Mouse (Mus musculus): ENCODE data around the gene Slc38a6.

Gene Slc38a6

DNA sequence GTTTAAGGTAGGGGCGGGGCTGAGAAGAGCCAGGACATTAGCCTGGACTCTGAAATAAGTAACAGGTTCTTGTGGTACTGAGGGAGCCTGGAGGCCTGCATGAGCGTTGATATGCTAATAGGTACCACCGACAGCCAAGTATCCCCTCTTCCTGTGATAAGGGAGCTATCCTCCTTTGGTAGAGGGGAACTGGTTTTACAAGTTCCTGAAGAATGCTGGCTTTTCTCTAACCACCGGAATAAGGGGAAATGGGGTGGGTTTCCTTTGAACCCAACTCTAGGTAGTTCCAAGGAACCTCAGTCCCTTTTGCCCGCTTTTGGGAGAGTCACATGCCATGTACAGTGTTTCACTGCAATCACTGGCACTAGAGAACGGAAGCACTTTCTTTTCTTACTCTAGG lies 98.2 kb downstream of the Slc38a6 start:
- DNase-seq (ENCODE audit: low read depth, low spot score): no peak

DNA sequence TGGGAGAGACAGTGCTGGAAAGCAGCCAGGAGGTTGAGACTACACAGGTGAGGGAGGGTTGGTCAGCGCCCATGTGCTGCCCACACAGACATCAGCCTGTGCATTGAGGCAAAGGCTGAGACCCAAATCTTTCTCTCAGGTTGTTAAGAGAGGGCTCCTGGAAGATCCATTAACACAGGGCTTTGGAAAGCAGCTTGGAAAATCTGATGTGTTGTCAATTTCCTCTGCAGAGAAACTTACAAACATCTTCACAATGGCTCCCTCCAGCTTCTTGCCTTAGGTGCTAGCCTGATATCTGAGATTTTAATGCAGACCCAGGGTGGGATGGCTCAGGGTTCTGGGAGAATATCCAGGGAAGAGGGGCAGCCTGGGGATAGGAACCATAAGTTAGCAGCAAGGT lies 105.9 kb downstream of the Slc38a6 start:
- DNase-seq (ENCODE audit: low read depth, low spot score): no peak

DNA sequence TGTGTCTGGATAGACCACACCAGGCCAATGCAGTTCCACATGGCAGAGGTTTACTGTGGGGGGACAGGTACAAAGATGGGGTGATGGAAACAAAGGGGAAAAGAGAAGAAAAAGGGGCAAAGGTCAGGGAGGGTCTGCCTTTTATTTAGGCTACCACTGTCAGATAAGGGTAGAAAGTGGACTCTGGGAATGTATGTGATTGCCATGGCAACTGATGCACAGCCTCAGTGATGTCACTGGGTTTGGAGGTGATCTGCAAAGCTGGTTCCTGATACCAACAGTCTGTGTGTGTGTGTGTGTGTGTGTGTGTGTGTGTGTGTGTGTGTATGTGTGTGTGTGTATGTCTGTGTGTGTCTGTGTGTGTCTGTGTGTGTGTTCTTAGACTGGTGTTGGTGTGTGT lies 106.4 kb downstream of the Slc38a6 start:
- no peak for DNase-seq (ENCODE audit: low read depth, low spot score)

DNA sequence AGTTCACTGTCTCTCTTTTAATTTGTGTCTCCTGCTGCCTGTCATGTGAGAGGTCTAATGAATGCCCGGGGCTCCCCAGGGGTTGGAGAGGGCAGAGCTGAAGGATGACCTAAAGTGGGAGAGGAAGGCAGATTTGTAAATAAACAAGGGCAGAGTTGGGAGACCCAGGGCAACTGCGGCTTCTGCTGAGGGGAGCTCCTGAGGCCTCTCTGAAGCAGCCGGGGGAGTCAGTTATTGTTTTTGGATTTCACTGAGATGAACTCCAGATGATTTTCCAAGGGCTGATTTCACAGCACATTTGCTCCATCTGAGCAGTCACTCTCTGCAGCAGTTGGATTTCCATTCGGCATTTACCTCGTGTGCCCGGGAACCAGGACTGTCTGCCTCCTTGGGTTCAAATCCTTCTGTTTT lies 107.3 kb downstream of the Slc38a6 start:
- no peak for DNase-seq (ENCODE audit: low read depth, low spot score)

DNA sequence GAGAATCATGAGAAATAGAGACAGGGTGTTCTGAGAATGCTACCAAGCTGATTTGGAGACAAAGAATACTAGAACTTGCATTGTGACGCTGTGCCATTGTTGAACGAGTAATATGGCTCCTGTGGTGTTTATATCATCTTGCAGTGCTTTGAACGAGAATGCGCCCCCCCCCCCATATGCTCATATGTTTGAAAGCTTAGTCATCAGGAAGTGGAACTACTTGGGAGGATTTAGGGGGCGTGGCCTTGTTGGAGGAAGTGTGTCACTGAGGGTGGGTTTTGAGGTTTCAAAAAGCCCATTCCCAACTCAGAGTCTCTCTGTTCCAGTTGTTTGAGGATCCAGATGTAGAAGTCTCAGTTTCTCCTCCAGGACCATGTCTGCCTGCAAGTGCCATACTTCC lies 108.0 kb downstream of the Slc38a6 start:
- DNase-seq (ENCODE audit: low read depth, low spot score): no peak

DNA sequence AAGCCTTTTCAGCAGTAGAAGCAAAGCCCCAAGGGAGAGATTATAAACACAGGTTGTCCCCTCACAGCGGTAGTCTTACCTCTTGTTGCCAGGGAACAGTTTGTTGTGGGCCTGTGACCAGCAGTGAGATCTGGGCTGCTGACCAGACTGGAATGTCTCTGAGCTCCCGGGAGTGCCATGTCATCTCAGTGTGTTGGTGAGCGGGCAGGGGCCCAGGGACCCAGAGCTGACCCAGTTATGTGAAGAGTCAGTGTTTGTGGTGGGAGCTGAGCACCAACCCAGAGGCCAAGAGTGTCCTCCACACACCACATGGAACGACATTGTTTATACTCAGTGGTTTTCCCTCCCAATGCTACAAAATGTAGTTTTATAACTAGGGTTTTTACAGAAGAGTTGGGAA lies 112.8 kb downstream of the Slc38a6 start:
- DNase-seq (ENCODE audit: low read depth, low spot score): no peak

DNA sequence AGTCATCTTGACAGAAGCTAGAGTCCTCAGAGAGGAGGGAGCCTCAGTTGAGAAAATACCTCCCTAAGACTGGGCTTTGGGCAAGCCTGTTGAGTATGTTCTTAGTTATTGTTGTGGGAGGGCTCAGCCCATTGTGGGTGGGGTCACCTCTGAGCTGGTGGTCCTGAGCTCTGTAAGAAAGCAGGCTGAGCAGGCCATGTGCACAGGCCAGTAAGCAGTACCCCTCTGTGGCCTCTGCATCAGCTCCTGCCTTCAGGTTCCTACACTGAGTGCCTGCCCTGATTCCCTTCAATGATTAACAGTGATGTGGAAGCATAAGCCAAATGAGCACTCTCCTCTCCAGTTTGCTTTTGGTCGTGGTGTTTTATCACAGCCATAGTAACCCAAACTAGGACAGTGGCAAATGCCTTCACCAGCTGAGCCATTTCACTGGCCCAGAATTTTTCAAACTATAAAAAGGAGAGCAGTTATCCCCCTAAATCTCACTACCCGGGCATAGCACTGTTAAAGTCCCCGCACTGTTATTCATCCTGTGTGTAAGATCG lies 114.0 kb downstream of the Slc38a6 start:
- DNase-seq (ENCODE audit: low read depth, low spot score): no peak

DNA sequence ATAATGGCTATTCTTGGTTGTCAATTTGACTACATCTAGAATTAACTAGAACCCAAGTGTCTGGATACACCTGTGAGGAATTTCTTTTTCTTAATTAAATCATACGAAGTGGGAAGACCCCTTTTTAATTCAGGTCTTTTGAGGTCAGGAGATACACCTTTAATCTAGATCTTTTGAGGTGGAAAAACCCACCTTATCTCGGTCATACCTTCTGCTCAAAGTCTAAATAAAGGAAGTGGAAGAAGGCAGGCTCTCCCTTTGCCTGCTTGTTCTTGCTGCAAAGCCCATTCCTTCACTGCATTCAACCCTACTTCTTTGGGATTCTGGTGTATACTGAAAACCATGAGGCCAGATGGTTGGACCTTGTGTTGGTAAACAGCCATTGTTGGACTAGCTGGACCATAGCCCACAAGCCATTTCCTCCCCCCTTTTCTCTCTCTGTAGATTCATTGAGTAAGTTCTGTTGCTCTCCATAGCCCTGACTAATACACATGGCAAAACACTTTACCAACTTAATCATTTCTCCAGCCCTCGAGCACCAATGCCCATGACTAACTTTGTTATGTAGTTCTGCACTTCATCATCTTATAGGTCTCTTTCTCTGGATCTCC lies 115.0 kb downstream of the Slc38a6 start:
- DNase-seq (ENCODE audit: low read depth, low spot score): no peak

DNA sequence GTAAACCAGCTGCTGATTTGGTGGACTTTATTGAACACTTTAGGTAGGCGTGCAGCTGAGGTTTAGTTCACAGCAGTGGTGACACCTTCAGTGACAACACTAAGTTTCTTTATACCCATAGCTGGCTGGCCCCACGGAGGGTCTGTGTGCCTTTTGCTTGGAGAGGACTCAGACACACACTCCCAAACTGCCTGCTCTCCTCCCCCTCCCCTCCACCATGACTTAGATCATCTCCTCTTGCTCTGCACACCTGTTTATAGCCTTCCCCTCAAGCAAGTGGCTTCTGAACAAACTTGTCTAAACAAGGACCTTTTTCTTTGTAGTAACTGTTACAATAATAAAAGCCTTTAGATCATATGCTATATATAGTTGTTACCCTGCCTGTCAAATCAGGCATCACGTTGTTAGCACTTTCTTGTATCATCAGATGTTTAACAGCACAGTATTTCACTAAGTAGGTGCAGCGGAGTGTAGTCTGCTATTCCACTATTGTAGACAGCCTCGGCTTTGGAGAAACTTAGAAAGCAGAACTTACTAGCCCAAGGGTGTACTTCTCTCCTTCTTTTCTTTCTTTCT lies 115.6 kb downstream of the Slc38a6 start:
- DNase-seq (ENCODE audit: low read depth, low spot score): no peak

DNA sequence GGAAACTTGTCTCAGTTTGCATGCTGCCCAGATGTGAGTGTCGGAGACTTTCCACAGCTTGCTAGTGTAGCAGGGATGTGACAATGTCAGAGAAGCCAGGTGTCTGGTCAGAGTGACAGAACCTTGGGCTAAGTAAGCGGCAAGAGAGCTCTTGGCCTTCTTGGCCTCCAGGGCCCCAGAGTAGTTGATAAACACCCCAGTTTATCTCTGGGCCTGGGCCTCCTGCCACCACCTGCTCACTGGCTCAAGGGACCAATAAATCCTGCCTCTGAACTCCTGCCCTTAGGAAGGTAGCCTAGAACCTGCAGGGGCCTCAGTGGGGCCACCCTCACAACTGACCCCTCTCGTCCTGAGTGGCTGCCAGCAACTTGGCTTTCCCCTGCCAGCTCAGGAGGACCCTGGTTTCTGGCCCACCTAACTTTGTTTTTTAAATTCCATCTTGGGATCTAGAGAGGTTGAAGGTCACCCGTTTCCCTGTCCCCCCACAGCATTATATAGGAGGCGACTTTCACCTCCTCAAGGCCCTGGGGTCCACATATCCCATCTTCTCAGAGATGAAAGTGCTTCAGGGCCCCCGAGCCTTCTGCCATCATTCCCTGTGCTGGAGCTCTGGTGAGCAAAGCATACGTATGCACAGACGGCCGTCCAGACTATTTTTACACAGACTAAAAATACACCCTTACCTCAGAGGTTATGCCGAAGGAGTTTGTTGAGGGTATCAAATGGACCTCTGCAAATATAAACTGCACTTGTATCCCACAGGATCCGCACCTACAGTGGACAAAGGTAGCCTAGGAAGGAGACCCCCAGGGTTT lies 116.5 kb downstream of the Slc38a6 start:
- no peak for DNase-seq (ENCODE audit: low read depth, low spot score)

Data from brain, embryonic 18.5 days (tissue).